ENCODE assay signal across 8 mouse cellular contexts in genomic region chr4:150757291-150757741, GRCm38 (mm10).
DNase-seq lines count a peak whose midpoint lies in the region; ATAC-seq and TF ChIP-seq lines count a peak whose summit lies in the region.

No protein-coding gene starts in this region.

- H3K4me2 ChIP-seq in intestine, embryonic 14.5 days (ENCODE audit: low read length), result no peak overlapping the region
- H3K4me2 ChIP-seq in intestine, embryonic 15.5 days (replicated peaks), result no peak overlapping the region
- no peak overlapping the region for H3K4me2 ChIP-seq in intestine, postnatal 0 days (replicated peaks; ENCODE audit: low read depth)
- H3K4me2 ChIP-seq in midbrain, embryonic 12.5 days (replicated peaks), result no peak overlapping the region

- peak; percentile 60 for TF ChIP-seq CTCF in intestine, postnatal 0 days (IDR thresholded peaks at IDR 0.05; ENCODE audit: low read depth)

- ATAC-seq in intestine, embryonic 14.5 days (replicated peaks; ENCODE audit: low FRiP score, low TSS enrichment, low read depth), result no peak
- no peak for ATAC-seq in intestine, embryonic 15.5 days
- ATAC-seq in intestine, postnatal 0 days, result no peak
- no peak for ATAC-seq in midbrain, embryonic 12.5 days (ENCODE audit: low FRiP score, low read depth)
- ATAC-seq in CD4-positive, CD25-positive, alpha-beta regulatory T cell, adult 4 months, result no peak

- 77% methylated on average over 10 of the region's 10 CpGs for WGBS in intestine, embryonic 14.5 days
- WGBS in intestine, embryonic 15.5 days, result 78% methylated on average over 10 of the region's 10 CpGs
- WGBS in intestine, postnatal 0 days, result 84% methylated on average over 10 of the region's 10 CpGs
- WGBS in midbrain, embryonic 12.5 days, result 78% methylated on average over 10 of the region's 10 CpGs

- H3K9me3 ChIP-seq in intestine, embryonic 14.5 days (ENCODE audit: control insufficient read depth, low read length), result peaks cover 6% of the 10 kb centered on the region; the same call in 1 of the 2 replicates
- H3K9me3 ChIP-seq in intestine, embryonic 15.5 days, result no peaks in the 10 kb centered on the region
- H3K9me3 ChIP-seq in intestine, postnatal 0 days (ENCODE audit: control insufficient read depth), result no peaks in the 10 kb centered on the region
- H3K9me3 ChIP-seq in midbrain, embryonic 12.5 days, result no peaks in the 10 kb centered on the region

- H3K27ac ChIP-seq in intestine, embryonic 14.5 days (ENCODE audit: low read depth), result peak overlapping the region; percentile 78
- no peak overlapping the region for H3K27ac ChIP-seq in intestine, embryonic 15.5 days
- H3K27ac ChIP-seq in intestine, postnatal 0 days (ENCODE audit: low read depth, low read length), result no peak overlapping the region
- peak overlapping the region; percentile 76; the same call in 1 of the 2 replicates for H3K27ac ChIP-seq in midbrain, embryonic 12.5 days (replicated peaks)

- no peak overlapping the region for H3K9ac ChIP-seq in intestine, embryonic 14.5 days (ENCODE audit: low read length)
- H3K9ac ChIP-seq in intestine, embryonic 15.5 days, result no peak overlapping the region
- no peak overlapping the region for H3K9ac ChIP-seq in intestine, postnatal 0 days (ENCODE audit: low read depth, low read length)
- H3K9ac ChIP-seq in midbrain, embryonic 12.5 days (replicated peaks), result no peak overlapping the region

- no peak overlapping the region for H3K4me3 ChIP-seq in intestine, embryonic 14.5 days (ENCODE audit: low read depth, low read length)
- H3K4me3 ChIP-seq in intestine, embryonic 15.5 days (replicated peaks), result no peak overlapping the region
- H3K4me3 ChIP-seq in intestine, postnatal 0 days (ENCODE audit: low read depth, low read length), result no peak overlapping the region
- no peak overlapping the region for H3K4me3 ChIP-seq in midbrain, embryonic 12.5 days

- no peaks in the 10 kb centered on the region for H3K36me3 ChIP-seq in intestine, embryonic 14.5 days (ENCODE audit: control insufficient read depth, insufficient read depth, low read length)
- H3K36me3 ChIP-seq in intestine, embryonic 15.5 days, result no peaks in the 10 kb centered on the region
- no peaks in the 10 kb centered on the region for H3K36me3 ChIP-seq in intestine, postnatal 0 days (ENCODE audit: control insufficient read depth, insufficient read depth)
- H3K36me3 ChIP-seq in midbrain, embryonic 12.5 days, result no peaks in the 10 kb centered on the region

- peaks cover 19% of the 10 kb centered on the region for H3K4me1 ChIP-seq in intestine, embryonic 14.5 days (replicated peaks; ENCODE audit: control insufficient read depth, insufficient read depth, low read length)
- peaks cover 20% of the 10 kb centered on the region for H3K4me1 ChIP-seq in intestine, embryonic 15.5 days (replicated peaks)
- no peaks in the 10 kb centered on the region for H3K4me1 ChIP-seq in intestine, postnatal 0 days (replicated peaks; ENCODE audit: control insufficient read depth, insufficient read depth, low read length)
- peaks cover 22% of the 10 kb centered on the region for H3K4me1 ChIP-seq in midbrain, embryonic 12.5 days

- no peak for DNase-seq in intestine, embryonic 14.5 days (ENCODE audit: low spot score)
- peak; percentile 55 for DNase-seq in embryo, embryonic 10 days (ENCODE audit: low spot score)
- no peak for DNase-seq in adrenal gland, postnatal 4 days (ENCODE audit: low spot score in 2 of 2)
- DNase-seq in layer of hippocampus, adult 9-11 months, result no peak

- H3K27me3 ChIP-seq in intestine, embryonic 14.5 days (replicated peaks; ENCODE audit: control insufficient read depth, insufficient read depth, low read length), result no peaks in the 10 kb centered on the region
- no peaks in the 10 kb centered on the region for H3K27me3 ChIP-seq in intestine, embryonic 15.5 days (replicated peaks)
- H3K27me3 ChIP-seq in intestine, postnatal 0 days (replicated peaks; ENCODE audit: control insufficient read depth, insufficient read depth, low read length), result no peaks in the 10 kb centered on the region
- H3K27me3 ChIP-seq in midbrain, embryonic 12.5 days, result no peaks in the 10 kb centered on the region

Comparison
In these comparisons a context has a peak if more than half of its experiments do, and no peak if none do; other contexts are left out.
1. H3K27ac ChIP-seq: peak in intestine, embryonic 14.5 days (single experiment) and midbrain, embryonic 12.5 days (single experiment); none in intestine, embryonic 15.5 days (single experiment) and intestine, postnatal 0 days (single experiment).